Mouse (Mus musculus): Measurements from ENCODE around the gene Epp13.

DNA sequence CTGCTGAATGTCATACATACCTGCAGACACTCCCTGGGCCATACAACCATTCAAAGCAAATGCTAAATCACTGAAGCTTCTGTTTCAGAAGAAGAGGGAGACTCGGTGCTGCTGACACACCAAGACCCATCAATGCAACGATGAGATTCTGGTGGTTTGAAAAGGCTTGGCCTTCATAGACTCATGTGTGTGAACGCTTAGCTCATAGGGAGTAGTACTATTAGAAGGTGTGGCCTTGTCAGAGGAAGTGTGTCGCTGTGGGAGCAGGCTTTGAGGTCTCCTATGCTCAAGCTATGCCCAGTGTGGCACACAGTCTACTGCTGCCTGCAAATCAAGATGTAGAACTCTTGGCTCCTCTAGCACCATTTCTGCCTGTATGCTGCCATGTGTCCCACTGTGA lies 4.9 kb downstream of the Epp13 start:
- TF ChIP-seq CTCF (IDR thresholded peaks at IDR 0.05; ENCODE audit: borderline replicate concordance, extremely low read depth, insufficient read depth, insufficient read length) (no peak), POLR2A (IDR thresholded peaks at IDR 0.05; ENCODE audit: borderline replicate concordance, extremely low read depth, insufficient read depth, insufficient read length, poor library complexity, severe bottlenecking) (no peak)

Measured in brain, embryonic 14.5 days (tissue).